Mouse (Mus musculus): ENCODE data around the gene Ap5b1. TPM values are rescaled to one million over a fixed set of nuclear protein-coding genes. Genes with fewer than 3 reads are reported as not detected.

Gene Ap5b1
- total RNA-seq, 2 experiments from 2014 or later: 3.8 to 4.6 TPM

DNA sequence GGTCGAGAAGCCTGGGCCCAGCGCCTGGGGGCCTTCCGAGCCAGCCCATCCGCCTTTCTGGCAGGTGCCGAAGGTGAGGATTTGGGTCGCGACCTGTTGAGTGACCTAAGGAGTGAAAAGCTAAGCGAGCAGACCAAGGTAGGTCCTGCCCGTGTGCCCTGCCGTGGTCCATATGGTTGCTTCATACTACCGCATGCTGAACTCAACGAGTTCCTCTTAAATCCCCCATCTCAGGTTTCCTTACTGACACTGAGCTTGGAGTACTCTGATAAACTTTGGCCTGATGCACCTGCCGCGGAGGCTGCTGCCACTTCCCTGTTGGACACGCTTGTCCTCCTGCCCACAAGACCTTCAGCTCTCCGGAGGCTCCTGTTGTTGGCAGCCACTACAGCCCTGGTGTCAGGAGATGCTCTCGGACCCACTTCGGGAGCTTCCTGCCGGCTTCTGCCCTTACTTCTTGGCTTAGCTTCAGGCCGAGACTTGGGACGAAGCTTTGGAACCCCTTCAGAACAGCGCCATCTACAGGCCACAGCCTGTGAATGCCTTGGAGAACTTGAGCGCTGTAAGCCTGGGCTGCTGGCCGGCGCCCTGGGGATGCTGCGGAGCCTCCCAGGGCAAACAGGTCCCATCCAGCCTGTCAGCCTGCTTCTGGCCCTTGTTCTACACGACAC lies 780 bp downstream of the Ap5b1 start:
- peak; percentile 89 for DNase-seq

- DNase-seq: no peak
Observed at GRCm38 (mm10) chr19:5569521-5569920, 1.7 kb downstream of the Ap5b1 start.

- DNase-seq: no peak
Observed at GRCm38 (mm10) chr19:5570353-5571246, 2.8 kb downstream of the Ap5b1 start.

DNA sequence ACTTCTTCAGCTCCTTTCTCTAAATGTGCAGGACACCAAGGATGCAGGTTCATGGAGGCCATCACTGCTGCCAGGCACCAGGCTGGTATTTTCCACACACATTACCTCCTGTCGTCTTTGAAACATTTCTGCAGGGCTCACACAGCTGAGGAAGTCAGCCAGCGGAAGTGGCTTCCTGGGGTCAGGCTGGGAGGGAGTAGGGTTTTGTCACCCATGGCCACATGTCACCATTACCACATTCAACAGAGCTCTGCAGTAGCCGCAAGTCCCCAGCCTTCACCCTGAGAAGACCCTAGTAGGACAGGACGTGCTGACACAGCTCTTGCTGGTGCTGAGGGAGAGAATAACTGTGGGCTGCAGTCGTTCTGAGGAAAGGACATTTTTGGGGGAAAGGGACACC lies 4.0 kb downstream of the Ap5b1 start:
- no peak for DNase-seq

DNA sequence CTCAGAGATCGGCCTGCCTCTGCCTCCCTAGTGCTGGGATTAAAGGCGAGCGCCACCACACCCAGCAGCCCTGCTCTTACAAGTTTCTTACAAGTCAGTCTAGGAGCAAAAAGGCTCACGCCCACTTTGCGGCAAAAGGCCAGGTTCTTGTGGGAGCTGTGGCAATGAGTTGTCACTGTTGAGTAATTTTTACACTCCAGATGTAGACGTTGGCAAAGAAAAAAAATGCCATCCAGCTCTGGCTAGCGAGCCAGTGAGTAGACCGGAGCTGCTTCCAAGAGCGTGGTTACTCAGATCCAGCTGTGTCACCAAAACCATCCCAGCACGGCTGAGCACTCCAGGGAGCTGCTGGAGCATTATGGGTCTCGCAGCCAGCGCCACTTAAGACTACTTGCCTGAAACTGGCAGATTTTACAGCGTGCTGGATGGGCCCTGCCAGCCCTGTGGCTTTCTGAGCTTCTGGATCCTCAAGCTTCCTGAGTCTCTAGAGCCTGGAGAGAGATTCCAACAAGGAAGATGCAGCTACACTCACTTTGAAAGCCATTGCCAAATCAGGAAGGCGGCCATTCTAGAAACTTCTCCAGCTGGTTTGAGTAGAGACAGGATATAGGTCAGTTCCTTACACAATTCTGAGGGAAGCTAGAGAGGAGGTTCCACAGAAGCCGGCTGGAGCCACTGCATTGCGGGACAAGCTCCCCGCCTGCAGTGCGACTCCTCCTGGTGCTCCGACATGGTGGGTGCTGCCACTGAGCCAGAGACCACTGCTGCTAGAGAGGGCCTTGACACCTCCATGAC lies 4.7 kb downstream of the Ap5b1 start:
- no peak for DNase-seq

- DNase-seq: no peak
Observed at GRCm38 (mm10) chr19:5575336-5575735, 7.5 kb downstream of the Ap5b1 start.

DNA sequence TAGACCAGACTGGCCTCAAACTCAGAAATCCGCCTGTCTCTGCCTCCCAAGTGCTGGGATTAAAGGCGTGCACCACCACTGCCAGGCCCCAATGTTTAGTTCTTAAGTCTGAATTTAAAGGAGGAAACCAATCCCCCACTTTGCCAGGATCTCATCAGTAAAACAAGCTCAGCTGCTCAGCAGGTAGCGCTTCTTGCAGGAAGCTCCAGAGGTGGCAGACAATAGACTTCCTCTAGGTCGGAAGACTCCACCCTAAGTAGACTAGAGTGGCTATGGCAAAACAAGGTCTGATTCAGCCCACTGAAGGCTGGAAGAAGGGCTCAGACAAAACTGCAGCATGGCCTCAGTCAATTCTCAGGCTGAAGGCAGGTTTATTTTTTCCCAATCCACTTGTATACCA lies 12.1 kb downstream of the Ap5b1 start:
- no peak for DNase-seq

- DNase-seq: no peak
Observed at GRCm38 (mm10) chr19:5580776-5581175, 13.0 kb downstream of the Ap5b1 start.

GRCm38 (mm10) chr19:5581995-5582394 lies 14.2 kb downstream of the Ap5b1 start:
- DNase-seq: no peak

- DNase-seq: no peak
Observed at GRCm38 (mm10) chr19:5589159-5589558, 21.3 kb downstream of the Ap5b1 start.

DNA sequence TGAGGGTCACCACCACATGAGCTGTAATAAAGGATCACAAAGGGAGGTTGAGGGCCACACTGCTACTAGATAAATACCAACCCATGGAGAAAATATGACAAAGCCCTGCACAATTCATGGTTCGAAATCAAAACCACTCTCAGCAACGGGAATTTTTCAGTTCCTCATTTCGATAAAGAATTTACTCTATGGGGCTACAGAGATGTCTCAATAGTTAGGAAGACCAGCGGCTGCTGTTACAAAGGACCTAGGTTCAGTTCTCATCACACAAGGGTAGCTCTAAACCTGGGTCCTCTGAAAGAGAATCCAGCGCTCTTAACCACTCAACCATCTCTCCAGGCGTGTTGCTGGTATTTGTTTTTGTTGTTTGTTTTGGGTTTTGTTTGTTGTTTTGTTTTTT lies 24.1 kb downstream of the Ap5b1 start:
- DNase-seq: no peak

DNA sequence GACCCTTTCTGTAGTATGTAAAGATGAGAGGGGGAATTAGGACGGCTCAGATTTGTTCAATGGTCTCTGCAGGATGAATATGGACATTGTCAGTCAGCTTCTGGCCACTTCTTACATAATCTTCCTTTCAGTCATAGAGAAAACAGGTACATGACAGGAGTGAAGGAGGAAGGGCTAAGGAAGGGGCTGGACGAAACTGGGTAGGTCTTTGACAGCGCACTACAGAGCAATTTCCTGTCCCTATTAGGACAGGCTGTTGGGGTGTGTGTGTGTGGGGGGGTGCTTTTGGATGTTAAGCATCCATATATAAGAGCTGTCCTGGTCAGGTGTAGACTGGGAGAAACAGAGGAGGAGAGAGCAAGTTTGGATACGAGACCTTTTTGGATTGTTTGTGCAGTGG lies 31.4 kb downstream of the Ap5b1 start:
- DNase-seq: no peak

GRCm38 (mm10) chr19:5601752-5602541 lies 34.1 kb downstream of the Ap5b1 start, which contains the start of gene Rnaseh2c:
Gene Rnaseh2c, plus strand, starts transcription at chr19:5601873.
- DNase-seq: peak; percentile 75

DNA sequence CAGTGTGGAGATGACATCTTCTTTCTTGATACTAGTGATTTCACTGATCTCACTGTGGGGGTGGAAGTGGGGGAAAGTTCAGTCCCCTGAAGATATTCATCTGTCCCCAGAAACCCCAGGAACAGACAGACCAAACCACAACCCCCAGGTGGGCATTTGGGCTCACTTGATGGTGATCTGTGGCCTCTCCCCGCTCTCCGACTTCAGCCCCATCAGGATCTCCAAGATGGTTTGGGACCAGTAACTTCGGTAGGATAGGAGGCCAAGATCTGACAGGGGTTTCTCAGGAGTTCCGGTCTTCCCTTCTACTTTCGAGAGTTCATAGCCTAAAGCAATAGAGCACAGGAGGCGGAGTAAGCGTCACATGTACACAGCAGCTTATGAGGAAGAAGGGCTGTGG lies 35.8 kb downstream of the Ap5b1 start:
- DNase-seq: no peak

DNA sequence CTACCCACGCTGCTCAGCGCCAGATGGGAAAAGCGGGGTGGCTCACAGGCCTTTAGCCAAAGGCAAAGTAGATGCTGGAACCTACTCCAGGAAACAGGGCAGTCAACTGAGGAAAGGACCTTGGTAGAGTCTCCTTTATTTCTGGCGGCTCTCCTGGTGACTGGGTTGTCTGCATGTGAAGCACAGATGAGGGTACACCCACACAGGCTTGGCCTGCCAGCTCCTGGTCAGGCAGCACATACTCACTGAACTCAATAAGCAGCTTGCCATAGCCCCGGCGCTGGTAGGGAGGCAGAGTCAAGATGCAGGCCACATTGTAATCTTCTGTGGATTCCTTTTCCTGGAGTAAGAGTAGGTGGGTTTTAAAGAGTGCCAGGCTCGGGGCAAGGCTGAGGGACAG lies 37.3 kb downstream of the Ap5b1 start:
- no peak for DNase-seq

- DNase-seq: peak; percentile 25
Observed at GRCm38 (mm10) chr19:5606196-5606595, 38.4 kb downstream of the Ap5b1 start.

DNA sequence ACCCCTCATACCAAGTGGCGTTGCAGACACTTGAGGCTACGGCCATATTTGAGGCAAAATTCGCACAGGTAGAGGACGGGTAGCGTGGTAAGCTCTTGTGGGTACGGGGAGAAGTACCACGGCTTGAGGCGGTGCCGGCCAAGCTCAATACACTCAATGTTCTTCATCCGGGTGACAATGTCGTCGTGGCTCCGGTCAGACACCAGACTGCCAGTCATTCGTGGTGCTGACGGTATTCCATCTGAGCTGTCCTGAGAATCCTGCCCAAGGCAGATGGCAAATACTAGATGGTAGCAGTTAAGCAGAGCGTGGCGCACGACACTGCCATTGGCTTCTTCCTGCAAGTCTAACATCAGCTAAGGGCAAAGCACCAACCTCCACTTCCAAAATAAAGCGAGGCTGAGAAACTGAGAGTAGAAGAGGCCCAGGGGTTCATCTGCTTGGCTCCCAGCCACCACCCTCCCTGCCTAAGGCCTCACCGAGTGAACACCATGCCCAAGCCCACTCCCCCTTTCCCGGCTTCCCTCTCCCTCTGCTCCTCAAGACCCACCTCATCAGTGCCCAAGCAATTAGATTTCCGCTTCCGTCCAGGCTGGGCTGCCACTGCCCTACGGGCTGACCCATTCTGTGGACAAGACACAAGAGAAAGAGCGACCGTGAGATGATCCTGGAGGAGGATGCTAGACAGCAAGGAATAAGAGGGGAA lies 40.0 kb downstream of the Ap5b1 start:
- no peak for DNase-seq

DNA sequence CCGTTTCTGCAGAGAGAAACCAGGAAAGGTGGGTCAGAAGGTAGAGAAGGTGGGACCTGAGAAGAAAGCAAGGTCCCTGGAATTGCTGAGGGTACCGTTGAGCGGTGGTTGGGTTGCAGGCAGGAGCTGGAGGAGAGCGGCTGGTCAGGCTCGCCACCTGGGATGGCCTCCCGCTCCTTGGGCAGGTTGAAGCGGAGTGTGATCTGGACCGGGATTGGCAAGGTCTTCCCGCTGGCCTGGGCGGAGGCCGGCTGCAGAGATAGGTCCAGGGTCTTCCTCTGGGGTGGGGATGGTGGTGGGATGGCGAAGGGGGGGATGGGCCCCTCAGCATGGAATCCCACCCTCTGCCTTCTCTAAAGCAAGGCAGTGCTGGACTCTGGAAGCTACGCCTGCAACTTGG lies 40.9 kb downstream of the Ap5b1 start:
- peak; percentile 24 for DNase-seq

DNA sequence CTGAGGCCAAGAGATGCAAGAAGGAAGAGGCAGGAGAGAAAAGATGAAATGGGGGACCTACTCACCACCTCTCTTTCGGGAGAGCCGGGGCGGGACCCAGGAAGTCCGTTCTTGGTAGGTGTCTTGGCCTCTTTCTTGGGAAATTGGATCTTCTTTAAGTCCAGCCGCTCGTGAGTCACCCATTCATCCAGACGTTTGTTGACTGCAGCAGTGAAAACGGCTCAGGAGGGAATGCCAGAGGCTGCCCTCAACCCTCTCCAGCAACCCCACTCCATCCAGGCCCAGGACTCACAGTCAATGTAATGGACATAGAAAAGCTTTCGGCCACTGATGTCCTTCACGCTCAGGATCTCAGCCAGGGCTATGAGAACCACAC lies 41.3 kb downstream of the Ap5b1 start:
- no peak for DNase-seq

DNA sequence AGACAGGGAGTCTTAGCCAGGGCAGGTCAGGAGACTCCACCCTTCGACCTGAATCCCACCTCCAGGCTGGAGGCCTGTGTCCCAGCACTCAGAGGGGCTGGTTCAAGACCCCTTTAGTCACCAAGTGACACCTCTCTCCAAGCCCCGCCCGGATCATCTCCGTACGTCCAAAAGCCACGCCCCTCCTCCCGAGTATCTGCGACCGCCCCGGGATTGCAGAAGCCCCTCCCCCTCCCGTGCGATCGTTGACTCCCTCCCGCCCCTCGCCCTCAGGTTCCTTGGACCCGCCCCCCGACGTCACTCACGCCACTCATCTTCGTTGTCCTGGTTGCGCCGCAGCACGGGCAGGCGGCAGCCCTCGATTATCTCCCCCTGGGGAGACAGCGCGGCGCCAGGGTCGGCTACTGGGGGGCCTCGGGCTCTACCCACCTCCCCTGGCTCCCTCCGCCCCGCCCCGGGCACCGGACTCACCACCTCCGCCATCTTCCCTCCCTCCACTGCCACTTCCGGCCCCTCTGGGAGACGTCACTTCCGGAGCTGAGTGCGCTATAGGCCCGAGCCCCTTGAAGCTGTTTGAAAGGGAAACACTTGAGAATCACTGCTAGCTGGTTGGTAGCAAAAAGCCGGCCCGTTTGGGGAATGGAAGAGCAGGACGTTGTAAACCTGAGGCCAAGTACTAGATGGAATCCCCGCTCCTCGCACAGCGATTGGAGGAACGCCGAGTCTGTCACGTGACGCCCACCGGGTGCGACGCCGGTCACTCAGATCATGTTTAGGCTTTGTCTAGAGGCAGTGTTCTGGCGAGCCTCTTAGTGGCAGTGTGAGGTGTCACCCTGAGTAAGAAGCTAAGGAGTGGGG lies 42.0 kb downstream of the Ap5b1 start, which contains the start of gene Kat5:
Gene Kat5, minus strand, starts transcription at position 691 of the 858 bp plus-strand sequence.
- DNase-seq: peak; percentile 92
